Mouse (Mus musculus): ENCODE measurements around the gene Kdm4a.

Gene Kdm4a

GRCm38 (mm10) chr4:118179467-118180300 is at the start of gene Kdm4a:
Gene Kdm4a, minus strand, starts transcription at chr4:118180043.
- DNase-seq: peak; percentile 90

- DNase-seq: no peak
These were observed 49.4 kb upstream of the Kdm4a start for GRCm38 (mm10) chr4:118229035-118229770.

DNA sequence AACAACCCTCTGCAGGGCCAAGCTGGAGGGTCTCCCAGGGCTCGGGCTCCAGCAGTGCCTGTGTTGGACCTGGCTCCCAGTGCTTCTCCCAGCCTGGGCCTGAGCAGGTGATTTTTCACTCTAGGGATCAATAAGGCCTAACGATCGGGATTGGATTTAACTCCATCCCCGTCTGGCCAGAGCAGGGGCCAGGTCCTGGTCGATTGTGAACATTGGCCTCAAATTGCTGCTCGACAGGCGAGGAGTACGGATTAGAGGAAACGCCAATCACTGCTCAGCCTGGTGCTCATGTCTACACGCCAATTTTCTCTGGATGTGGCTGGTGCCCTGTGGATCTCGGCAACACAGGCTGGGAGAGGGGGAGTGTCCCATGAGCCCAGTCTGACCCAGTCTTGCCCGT is 47.6 kb upstream of the Kdm4a start:
- DNase-seq: no peak

DNA sequence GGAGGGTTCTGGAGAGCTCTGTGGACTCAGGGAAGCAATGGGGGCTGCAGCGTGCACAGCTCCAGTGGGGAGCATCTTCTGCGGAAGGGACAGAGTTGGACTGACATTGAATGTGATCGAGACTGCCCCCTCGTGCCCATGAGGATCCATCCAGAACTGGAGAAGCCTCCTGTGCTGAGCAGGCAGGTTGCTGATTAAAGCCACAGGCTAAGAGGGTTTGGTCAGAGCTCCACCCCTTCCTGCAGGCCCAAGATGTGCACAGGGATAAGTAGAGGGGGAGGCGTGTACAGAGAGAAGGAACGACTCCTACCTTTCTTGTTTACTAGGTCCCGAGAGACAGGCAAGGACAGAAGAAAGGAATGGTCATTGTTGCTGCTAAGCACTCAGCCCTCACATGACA is 41.4 kb upstream of the Kdm4a start:
- no peak for DNase-seq

- DNase-seq: no peak
These were observed 40.9 kb upstream of the Kdm4a start for GRCm38 (mm10) chr4:118220756-118221155.

DNA sequence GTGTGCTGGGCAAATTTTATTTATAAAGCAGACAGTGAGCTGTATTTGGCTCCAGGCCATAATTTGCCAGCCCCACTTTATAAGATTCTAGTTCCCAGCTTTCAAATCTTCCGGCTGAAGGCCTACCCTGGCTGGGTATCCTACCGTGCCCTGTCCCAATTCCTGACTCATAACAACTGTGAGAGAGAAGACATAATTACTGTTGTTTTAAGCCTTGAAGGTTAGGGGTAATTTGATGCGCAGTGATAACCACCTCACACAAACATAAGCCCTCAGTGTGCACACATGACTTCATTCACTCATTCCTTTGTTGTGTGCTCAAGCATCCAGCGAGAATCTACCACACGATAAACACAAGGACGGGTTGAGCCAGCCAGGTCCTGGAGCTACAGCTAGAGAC is 39.6 kb upstream of the Kdm4a start:
- no peak for DNase-seq

GRCm38 (mm10) chr4:118218521-118218920 is 38.7 kb upstream of the Kdm4a start:
- DNase-seq: no peak

GRCm38 (mm10) chr4:118216726-118217595 is 37.1 kb upstream of the Kdm4a start:
- DNase-seq: peak; percentile 76

- no peak for DNase-seq
These were observed 35.0 kb upstream of the Kdm4a start for GRCm38 (mm10) chr4:118214891-118215290.

- DNase-seq: peak; percentile 16
These were observed 27.2 kb upstream of the Kdm4a start for GRCm38 (mm10) chr4:118206918-118207640.

GRCm38 (mm10) chr4:118205906-118206305 is 26.1 kb upstream of the Kdm4a start:
- DNase-seq: no peak

- DNase-seq: no peak
These were observed 19.2 kb upstream of the Kdm4a start for GRCm38 (mm10) chr4:118199093-118199492.

DNA sequence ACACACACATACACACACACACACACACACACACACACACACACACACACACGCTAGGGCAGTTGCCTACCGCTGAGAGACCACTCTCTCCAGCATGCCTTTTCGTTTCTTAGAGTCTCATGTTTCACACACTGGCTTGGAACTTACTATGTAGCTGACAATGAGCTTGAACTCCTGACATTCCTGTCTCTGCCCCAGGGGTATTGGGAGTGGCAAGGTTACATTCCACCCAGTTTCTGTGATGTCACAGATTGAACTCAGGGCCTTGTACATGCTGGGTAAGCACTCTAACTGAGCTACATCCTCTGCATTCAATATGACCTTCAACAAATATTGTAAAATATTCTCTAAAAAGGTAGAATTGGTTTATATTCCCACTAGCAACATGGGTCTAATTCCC is 18.8 kb upstream of the Kdm4a start:
- no peak for DNase-seq

GRCm38 (mm10) chr4:118196185-118196584 is 16.3 kb upstream of the Kdm4a start:
- DNase-seq: no peak

DNA sequence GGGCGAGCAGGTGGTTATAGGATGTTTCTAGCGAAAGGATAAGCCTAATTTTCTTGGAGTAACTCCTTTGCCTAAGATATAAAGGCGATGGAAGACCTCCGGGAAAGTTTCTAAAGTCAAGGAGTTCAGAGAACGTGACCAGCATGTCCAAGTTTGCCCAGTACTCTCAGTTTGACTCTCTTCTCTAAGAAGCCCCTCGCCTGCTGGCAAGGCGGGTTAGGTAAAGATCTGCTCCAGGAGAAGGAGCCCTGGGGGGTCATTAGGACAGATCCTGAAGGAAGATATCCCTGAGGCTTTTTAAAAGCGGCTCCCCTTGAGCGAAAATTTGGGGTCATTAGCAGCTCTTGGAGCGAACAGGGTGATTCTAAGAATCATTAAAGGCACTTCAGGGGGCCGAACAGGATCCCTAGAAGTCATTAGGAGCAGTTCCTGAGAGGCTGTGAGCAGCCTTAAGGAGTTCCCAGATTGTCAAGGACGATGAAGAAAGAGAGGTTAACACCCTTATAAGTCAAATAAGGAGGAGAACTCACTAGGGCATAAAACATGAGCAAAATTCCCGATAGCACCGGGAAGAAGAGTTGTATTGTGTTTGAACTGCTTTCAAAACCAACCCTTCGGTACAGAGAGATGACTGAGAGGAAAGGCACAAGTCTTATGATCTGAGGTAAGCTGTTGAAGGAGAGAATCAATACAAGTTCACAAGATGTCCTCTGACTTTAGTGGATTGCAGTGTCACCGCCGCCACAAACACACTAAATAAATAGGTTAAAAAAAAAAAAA is 648 bp upstream of the Kdm4a start:
- no peak for DNase-seq

DNA sequence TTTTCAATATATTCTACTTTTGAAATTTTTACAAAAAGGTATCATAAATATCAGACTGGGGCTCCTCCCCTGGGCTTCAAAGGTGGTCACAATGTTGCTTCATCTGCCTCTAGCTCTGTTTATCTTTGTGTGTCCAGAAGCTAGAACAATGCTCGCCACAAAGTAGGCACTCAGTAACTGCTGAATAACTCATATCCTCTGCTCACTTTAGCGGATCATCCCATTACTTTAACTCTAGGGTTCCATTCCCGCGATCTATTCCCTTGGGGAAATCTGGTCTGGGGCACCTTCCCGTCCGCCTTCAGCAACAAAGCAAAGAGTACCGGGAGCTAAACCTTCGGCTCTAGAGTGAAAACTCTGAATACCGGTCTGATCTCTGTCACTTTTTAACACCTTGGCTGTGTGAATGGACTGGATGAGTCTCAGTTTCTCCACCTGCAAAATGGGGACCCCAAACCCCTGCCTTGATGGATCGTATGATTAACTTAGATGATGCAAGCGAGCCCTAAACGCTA is 834 bp downstream of the Kdm4a start:
- no peak for DNase-seq

DNA sequence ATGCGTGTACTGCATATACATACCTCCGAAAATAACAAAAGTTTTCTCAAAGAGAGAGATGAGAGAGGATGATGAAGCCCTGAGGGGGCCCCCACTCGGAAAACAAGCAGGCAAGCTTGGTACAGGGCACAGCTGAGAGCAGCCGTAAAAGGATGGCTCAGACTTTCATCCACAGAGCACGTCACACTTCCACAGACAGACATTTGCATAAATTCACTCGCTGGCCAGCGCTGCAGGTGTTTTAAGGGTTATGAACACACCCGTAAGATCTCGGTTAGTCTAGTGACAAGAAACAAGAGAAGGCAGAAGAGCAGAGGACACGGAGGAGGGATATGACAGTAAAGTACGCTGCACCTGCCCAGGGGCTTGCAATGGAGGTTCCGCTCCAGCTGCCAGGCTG is 7.4 kb downstream of the Kdm4a start:
- DNase-seq: no peak

DNA sequence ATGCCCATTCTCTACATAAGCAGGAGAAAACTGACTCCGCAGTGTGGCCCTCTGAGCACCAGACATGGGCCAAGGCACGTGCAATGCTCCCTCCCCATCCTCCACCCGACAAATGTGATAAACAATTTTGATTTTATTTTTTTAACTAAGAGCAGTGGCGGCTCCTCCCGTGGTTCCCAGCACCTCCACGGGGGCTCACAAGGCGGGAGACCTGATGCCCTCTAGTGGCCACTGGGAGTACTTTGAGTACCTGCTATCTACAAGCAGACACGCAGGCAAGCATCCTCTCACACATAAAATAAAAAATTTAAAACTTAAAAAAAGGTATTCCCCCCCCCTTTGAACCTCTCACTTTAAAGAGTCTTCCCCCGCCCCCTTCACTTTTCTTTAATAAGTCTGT is 8.8 kb downstream of the Kdm4a start:
- peak; percentile 39 for DNase-seq

DNA sequence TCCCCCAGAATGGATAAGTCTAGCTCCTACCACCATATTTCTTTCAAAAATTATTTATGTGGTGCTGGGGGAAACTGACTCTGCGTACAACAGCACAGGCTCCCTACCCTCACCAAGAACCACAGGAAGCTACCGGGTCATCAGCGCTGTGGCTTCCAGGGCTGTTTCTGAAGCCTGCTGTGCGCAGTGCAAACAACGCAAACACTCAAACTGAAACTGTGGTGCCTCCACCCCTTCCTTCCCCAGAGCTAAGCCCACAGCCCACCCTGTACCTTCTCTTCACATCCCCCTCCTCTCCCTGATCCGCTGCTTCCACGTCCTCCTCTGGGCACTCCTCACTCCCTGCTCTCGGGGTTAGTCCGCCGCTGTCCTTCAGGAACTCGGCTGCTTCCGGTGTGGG is 17.7 kb downstream of the Kdm4a start:
- DNase-seq: no peak

GRCm38 (mm10) chr4:118157666-118158065 is 22.2 kb downstream of the Kdm4a start:
- DNase-seq: no peak

GRCm38 (mm10) chr4:118156559-118156958 is 23.3 kb downstream of the Kdm4a start:
- no peak for DNase-seq

GRCm38 (mm10) chr4:118154889-118155288 is 25.0 kb downstream of the Kdm4a start:
- DNase-seq: no peak

Measured in thymus, postnatal 25 days (tissue).